Mouse (Mus musculus) forelimb bud, embryonic 11.5 days (tissue): ENCODE measurements around the gene Mymx.

ENCODE experiments used
- DNase-seq: peaks from one replicate; pipeline ENCODE4 v3.0.0-alpha.2; 2012; ENCODE audit warnings: low read depth, low spot score

Gene Mymx

GRCm38 (mm10) chr17:45610144-45610866 lies 8.4 kb upstream of the Mymx start:
- no peak for DNase-seq

GRCm38 (mm10) chr17:45608396-45608795 lies 6.5 kb upstream of the Mymx start:
- DNase-seq, result no peak

GRCm38 (mm10) chr17:45606992-45607879 lies 5.3 kb upstream of the Mymx start:
- DNase-seq, result no peak

- no peak for DNase-seq
Observed at GRCm38 (mm10) chr17:45602984-45603383, 1.1 kb upstream of the Mymx start.

DNA sequence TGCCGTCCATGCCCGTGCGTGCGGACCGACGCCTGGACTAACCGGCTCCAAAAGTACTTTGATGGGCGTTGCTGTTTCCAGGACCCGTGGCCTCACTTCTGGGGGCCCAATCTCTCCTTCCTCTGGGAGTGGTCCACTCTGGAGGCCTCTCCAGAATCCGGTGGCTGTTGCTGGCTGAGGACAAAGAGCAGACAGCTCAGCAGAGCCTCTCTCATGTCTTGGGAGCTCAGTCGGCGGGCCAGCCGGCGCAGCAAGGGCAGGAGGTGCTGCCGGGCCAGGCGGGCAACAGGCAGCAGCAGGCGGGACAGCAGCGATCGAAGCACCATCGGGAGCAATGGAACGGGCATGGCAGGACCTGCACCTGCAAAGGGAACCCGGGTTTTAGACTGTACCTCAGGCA lies 577 bp downstream of the Mymx start:
- no peak for DNase-seq

GRCm38 (mm10) chr17:45600267-45600666 lies 1.6 kb downstream of the Mymx start:
- DNase-seq, result no peak

- no peak for DNase-seq
Observed at GRCm38 (mm10) chr17:45599446-45600242, 2.3 kb downstream of the Mymx start, which contains the start of gene Slc29a1. Slc29a1 (minus strand) TSS chr17:45599606.

DNA sequence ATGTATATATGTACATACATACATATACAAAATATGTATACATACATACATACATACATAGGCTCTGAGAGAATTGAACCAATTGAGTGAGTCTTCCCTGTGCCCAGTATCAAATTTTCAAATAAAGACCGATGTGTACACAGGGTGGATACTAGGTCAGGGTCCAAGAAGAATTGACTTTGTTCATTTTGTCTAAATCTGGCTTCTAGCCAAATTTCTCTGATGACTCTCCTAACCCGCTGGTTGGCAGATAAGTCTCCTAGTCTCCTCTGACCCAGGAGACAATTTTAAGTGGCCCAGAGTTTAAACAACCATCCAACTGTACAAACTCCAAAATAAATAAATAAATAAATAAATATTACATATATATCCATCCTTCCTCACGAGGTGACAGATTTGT lies 3.0 kb downstream of the Mymx start:
- DNase-seq, result no peak

- no peak for DNase-seq
Observed at GRCm38 (mm10) chr17:45598376-45598775, 3.5 kb downstream of the Mymx start.

DNA sequence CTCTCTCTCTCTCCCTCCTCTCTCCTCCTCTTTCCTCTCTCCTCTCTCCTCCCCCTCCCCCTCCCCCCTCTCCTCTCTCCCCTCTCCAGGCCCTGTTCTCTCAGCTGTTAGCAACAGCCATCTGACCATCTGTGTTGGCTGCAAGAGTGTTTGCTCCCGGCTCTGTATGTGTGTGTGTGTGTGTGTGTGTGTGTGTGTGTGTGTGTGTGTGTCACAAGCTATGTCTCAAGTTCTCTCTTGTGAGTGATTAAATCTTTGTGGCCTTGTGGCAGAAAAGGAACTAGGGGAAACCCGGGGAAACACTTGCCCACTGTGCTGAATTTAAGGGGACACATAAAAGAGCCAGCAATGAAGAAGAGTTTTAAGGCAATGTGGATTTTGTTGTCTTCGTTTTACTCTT lies 4.1 kb downstream of the Mymx start:
- no peak for DNase-seq

GRCm38 (mm10) chr17:45596631-45597396 lies 5.1 kb downstream of the Mymx start:
- no peak for DNase-seq

- DNase-seq, result no peak
Observed at GRCm38 (mm10) chr17:45595736-45596390, 6.0 kb downstream of the Mymx start.

- no peak for DNase-seq
Observed at GRCm38 (mm10) chr17:45594881-45595735, 6.8 kb downstream of the Mymx start.

DNA sequence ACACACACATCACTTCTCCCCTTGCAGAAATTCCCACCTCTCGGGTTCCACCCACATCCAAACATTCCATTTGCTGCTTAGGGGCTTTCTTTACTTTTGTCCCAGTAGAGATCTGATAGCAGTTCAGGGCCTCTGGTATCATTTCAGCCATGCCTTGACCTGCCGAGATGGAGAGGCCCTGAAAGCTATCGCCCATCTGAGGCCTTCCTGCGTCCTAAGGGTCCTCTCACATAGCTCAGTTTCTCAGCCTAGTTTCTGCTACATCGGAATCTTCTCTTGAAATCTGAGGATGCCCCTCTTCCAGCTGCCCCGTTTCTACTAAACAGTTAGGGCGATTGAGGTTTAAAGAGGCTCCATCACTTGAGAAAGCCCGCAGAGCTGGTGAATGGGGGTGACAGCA lies 7.7 kb downstream of the Mymx start:
- no peak for DNase-seq

GRCm38 (mm10) chr17:45593479-45593878 lies 8.4 kb downstream of the Mymx start:
- DNase-seq, result no peak

DNA sequence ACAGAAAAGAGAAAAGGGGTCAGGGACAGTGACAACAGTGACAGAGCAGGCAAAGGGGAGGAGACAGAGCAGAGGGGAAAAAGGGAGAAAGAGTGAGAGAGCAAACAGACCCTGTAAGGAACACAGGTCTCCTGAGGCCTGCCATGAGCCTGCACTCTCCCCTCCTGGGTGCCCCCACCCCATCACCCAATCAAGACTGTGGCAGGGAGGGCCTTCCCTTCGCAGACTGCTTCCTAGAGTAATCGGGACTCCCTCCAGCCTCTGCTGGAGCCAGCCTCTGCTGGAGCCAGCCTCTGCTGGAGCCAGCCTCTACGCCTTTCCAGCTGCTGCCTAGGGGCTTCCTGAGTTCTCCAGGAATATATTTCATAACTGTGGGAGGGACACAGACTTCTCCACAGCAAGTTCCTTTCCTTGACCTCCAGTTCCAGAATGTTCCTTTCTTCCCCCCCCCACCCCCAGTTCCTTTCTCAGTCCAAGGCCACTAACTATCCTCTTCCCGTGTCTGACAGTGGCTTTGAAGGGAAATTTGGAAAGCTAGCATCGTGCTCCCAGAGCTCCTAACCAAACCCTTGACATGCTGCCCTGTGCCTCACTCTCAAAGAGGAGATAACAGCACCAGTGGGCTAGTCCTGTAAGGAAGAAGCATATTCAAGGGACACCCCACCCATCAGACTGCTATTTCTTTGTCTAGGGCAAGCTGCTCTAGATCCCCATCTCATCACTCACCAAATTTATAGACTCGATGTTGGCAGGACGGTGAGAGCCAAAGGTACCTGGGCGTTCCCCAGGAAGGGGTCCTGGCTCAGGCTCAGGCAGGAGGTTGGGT lies 9.1 kb downstream of the Mymx start:
- no peak for DNase-seq

DNA sequence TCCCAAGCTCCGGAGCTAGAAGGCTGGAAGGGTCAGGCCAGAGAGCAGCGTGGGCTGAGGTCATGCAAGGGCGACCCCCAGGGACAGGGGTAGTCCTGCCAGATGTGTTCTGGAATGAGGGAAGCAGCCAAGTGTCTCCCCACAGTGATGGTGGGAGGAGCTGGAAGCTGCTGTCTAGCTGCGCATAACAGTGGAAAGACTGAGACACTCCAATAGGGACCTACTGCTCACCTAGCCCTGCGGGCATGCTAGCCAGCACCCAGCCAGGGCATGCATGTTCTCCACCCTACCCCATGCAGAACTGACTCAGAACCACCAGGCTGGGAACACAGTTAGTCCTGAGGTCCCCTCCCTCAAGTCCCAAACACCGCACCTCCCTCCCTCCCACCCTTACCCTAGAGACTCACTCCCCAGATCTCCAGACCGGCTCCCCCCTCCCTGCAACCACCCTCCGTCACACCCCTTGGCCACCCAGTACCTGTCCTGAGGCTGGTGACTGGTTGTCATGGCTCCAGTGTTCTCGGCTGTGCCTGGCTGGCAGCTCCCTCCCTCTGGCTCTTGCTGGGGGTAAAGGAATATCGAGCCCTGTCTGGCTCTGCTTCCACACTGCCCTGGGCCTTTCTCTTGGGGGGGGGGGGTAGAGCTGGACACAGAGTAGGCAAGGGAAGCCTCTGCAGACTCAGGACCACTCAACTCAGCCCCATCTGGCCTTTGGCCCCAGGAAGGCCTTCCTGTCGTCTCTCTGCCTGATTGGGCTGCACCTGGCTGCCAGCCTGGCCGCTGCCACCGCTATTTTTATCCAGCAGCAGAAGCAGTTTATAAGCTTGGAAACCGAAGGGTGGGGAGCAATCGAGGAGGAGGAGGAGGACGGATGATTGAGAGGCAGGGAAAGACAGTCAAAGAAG lies 9.9 kb downstream of the Mymx start:
- DNase-seq, result no peak

- DNase-seq, result no peak
Observed at GRCm38 (mm10) chr17:45590410-45590809, 11.5 kb downstream of the Mymx start.
